Mouse (Mus musculus) NIH3T3 (cell line): ENCODE measurements at regions not wholly inside any gene's neighbourhood (a gene's known extent, or its start where the extent isn't known, plus 50 kb on each side); places are given as distances from the start of the nearest gene placed in this dataset.

Source experiments
- DNase-seq: peaks from one replicate; pipeline ENCODE4 v3.0.0-alpha.2; 2012; ENCODE audit warnings: low read depth

GRCm38 (mm10) chr4:53219351-53219750, 59.7 kb upstream of the Abca1 start:
- DNase-seq, result peak; percentile 78

- DNase-seq, result no peak
Measured at GRCm38 (mm10) chr4:53218752-53219151, 59.1 kb upstream of the Abca1 start.

DNA sequence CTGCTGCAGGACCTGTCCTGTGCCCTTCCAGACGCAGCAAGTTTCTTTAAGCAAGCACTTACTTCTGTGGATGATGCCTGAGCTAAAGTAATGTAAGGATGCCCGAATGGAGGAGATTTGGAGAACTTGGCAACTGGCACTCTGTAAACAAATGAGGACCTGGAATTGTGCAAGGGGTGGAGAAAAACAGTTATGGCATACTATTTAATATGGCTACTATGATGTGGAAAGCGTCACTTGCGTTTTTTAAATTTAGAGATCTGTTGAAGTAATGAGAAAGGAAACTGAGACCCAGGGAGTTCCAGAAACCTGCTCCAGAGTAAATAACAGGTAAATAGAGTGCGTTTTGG, 58.6 kb upstream of the Abca1 start:
- no peak for DNase-seq

DNA sequence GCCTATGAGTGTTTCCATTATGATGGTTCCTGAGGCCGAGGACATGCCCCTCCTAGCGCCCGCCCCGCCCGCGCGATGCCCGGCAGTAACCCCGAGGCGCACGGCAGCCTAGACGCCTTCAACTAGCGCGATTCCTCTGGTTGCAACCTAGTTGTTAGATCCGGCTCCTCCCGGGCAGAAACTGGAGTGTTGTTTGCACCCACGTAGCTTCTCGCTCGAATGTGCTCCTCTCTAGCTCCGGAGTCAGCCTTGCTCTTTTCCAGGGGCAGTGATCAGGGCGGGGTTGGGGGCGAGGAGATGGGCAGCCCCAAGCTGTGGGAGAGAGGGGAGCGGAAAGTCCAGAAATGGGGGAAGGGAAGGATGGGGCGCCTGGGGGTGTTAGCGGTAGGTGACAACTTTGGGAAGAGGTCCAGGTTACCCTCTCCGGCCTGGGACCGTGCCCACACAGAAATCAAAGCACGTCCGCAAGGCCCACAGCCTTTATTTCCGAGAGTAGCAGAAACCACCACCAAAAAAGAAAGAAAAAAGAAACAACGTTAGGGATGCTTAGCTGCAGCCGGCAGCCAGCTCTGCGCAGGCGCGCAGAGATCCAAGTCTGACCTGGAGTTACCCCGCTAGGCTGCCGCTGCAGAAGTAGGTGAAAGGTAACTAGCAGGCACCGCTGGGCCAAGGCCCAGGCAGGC, 58.1 kb upstream of the Abca1 start:
- DNase-seq, result peak; percentile 74

DNA sequence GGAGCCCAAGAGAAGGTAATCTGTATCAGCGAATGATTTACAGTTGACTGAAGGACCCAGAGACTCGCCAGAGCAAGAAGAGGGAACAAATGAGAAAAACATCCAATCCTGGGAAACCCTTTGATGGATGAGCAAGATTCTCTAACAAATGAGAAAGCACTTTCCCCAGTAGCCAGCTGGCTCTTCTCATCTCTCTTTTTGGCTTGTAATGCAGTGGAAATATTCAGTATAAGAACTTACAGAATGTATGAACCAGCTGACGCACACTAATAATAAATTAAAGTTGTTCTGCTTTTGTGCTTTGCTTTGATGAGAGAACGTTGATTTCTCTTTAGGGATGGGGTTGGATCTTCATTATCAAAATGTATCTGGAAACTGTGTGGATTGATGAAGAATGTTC, 52.8 kb upstream of the Abca1 start:
- DNase-seq, result no peak

GRCm38 (mm10) chr4:53210685-53211084, 51.0 kb upstream of the Abca1 start:
- DNase-seq, result no peak
